Mouse (Mus musculus) ES-Bruce4 (cell line): ENCODE data around the gene Ache.

Experiments
- CTCF ChIP-seq: IDR thresholded peaks from one replicate; pipeline ENCODE4 v1.8.1; 2011; ENCODE audit warnings: low read depth, low read length
- POLR2A ChIP-seq: IDR thresholded peaks from one replicate; pipeline ENCODE4 v1.8.1; 2011; ENCODE audit warnings: low read length; ENCODE audit not compliant: insufficient read depth

GRCm38 (mm10) chr5:137314193-137315083 is 27.1 kb downstream of the Ache start, which contains the start of gene Trip6:
- TF ChIP-seq POLR2A (no peak), CTCF (no peak)
